In genomic region chr4:133816504-133816875, GRCm38 (mm10) we compare ENCODE assay signal across 8 mouse cellular contexts. TPM values are rescaled to one million over a fixed set of nuclear protein-coding genes. Genes with fewer than 3 reads are reported as not detected.
DNase-seq lines count a peak whose midpoint lies in the region; ATAC-seq and TF ChIP-seq lines count a peak whose summit lies in the region.

No protein-coding gene starts in this region.

- no peak overlapping the region for H3K9ac ChIP-seq in forebrain, embryonic 12.5 days
- H3K9ac ChIP-seq in forebrain, postnatal 0 days: no peak overlapping the region
- peak overlapping the region; percentile 25; the same call in 1 of the 2 replicates for H3K9ac ChIP-seq in lung, embryonic 16.5 days (ENCODE audit: low read length)
- no peak overlapping the region for H3K9ac ChIP-seq in hindbrain, embryonic 12.5 days
- H3K9ac ChIP-seq in midbrain, embryonic 13.5 days (replicated peaks): no peak overlapping the region

- no peak for TF ChIP-seq CTCF in forebrain, postnatal 0 days (IDR thresholded peaks at IDR 0.05; ENCODE audit: low read depth)

- no peaks in the 10 kb centered on the region for H3K9me3 ChIP-seq in forebrain, embryonic 12.5 days
- no peaks in the 10 kb centered on the region for H3K9me3 ChIP-seq in forebrain, postnatal 0 days (ENCODE audit: low read length)
- H3K9me3 ChIP-seq in lung, embryonic 16.5 days (ENCODE audit: control insufficient read depth, low read length): no peaks in the 10 kb centered on the region
- H3K9me3 ChIP-seq in hindbrain, embryonic 12.5 days (replicated peaks): no peaks in the 10 kb centered on the region
- H3K9me3 ChIP-seq in midbrain, embryonic 13.5 days: no peaks in the 10 kb centered on the region

- no peak overlapping the region for H3K27ac ChIP-seq in forebrain, embryonic 12.5 days
- H3K27ac ChIP-seq in forebrain, postnatal 0 days (ENCODE audit: low read depth, low read length): no peak overlapping the region
- H3K27ac ChIP-seq in lung, embryonic 16.5 days (ENCODE audit: low read length): peak overlapping the region; percentile 100
- no peak overlapping the region for H3K27ac ChIP-seq in hindbrain, embryonic 12.5 days
- no peak overlapping the region for H3K27ac ChIP-seq in midbrain, embryonic 13.5 days

- H3K27me3 ChIP-seq in forebrain, embryonic 12.5 days: peaks cover 21% of the 10 kb centered on the region
- H3K27me3 ChIP-seq in forebrain, postnatal 0 days (ENCODE audit: insufficient read depth, low read length): no peaks in the 10 kb centered on the region
- no peaks in the 10 kb centered on the region for H3K27me3 ChIP-seq in lung, embryonic 16.5 days (ENCODE audit: control insufficient read depth, insufficient read depth, low read depth, low read length)
- no peaks in the 10 kb centered on the region for H3K27me3 ChIP-seq in hindbrain, embryonic 12.5 days
- H3K27me3 ChIP-seq in midbrain, embryonic 13.5 days: 0 out of 2 replicates have a peak, but pooled peaks cover 8% of the 10 kb centered on the region

- peaks cover 26% of the 10 kb centered on the region for H3K4me1 ChIP-seq in forebrain, embryonic 12.5 days
- peaks cover 7% of the 10 kb centered on the region; the same call in 1 of the 2 replicates for H3K4me1 ChIP-seq in forebrain, postnatal 0 days (ENCODE audit: insufficient read depth)
- peaks cover 21% of the 10 kb centered on the region for H3K4me1 ChIP-seq in lung, embryonic 16.5 days (replicated peaks; ENCODE audit: control insufficient read depth, insufficient read depth, low read length)
- H3K4me1 ChIP-seq in hindbrain, embryonic 12.5 days: peaks cover 18% of the 10 kb centered on the region
- H3K4me1 ChIP-seq in midbrain, embryonic 13.5 days (replicated peaks): peaks cover 26% of the 10 kb centered on the region

- H3K4me3 ChIP-seq in forebrain, embryonic 12.5 days (replicated peaks): no peak overlapping the region
- no peak overlapping the region for H3K4me3 ChIP-seq in forebrain, postnatal 0 days (ENCODE audit: low read depth, low read length)
- H3K4me3 ChIP-seq in lung, embryonic 16.5 days (ENCODE audit: low read length): peak overlapping the region; percentile 24
- no peak overlapping the region for H3K4me3 ChIP-seq in hindbrain, embryonic 12.5 days
- H3K4me3 ChIP-seq in midbrain, embryonic 13.5 days (replicated peaks): no peak overlapping the region

- H3K36me3 ChIP-seq in forebrain, embryonic 12.5 days (replicated peaks): no peaks in the 10 kb centered on the region
- H3K36me3 ChIP-seq in forebrain, postnatal 0 days (ENCODE audit: insufficient read depth): no peaks in the 10 kb centered on the region
- no peaks in the 10 kb centered on the region for H3K36me3 ChIP-seq in lung, embryonic 16.5 days (ENCODE audit: control insufficient read depth, insufficient read depth, low read length)
- H3K36me3 ChIP-seq in hindbrain, embryonic 12.5 days: no peaks in the 10 kb centered on the region
- no peaks in the 10 kb centered on the region for H3K36me3 ChIP-seq in midbrain, embryonic 13.5 days

- ATAC-seq in forebrain, embryonic 12.5 days (ENCODE audit: low FRiP score): no peak
- no peak for ATAC-seq in forebrain, postnatal 0 days
- no peak for ATAC-seq in lung, embryonic 16.5 days (ENCODE audit: low read depth)
- no peak for ATAC-seq in hindbrain, embryonic 12.5 days (ENCODE audit: low FRiP score)
- no peak for ATAC-seq in midbrain, embryonic 13.5 days

- no peak for DNase-seq in forebrain, postnatal 0 days
- DNase-seq in lung, adult 18-20 months: no peak
- no peak for DNase-seq in layer of hippocampus, postnatal 14 days (ENCODE audit: low spot score in 2 of 2)
- no peak for DNase-seq in c-Kit-positive CD71-positive TER-119-positive erythroid progenitor cells, embryonic 14.5 days (ENCODE audit: low spot score)

- H3K4me2 ChIP-seq in forebrain, embryonic 12.5 days: peak overlapping the region; percentile 64; the same call in 1 of the 2 replicates
- no peak overlapping the region for H3K4me2 ChIP-seq in forebrain, postnatal 0 days (ENCODE audit: low read depth)
- H3K4me2 ChIP-seq in lung, embryonic 16.5 days (ENCODE audit: low read depth, low read length): peak overlapping the region; percentile 38
- peak overlapping the region; percentile 12; the same call in 1 of the 2 replicates for H3K4me2 ChIP-seq in hindbrain, embryonic 12.5 days (replicated peaks)
- peak overlapping the region; percentile 9; the same call in 1 of the 2 replicates for H3K4me2 ChIP-seq in midbrain, embryonic 13.5 days (replicated peaks)

- 31% methylated on average over 7 of the region's 7 CpGs for WGBS in forebrain, embryonic 12.5 days
- WGBS in forebrain, postnatal 0 days: 32% methylated on average over 7 of the region's 7 CpGs
- 14% methylated on average over 7 of the region's 7 CpGs for WGBS in lung, embryonic 16.5 days
- 37% methylated on average over 7 of the region's 7 CpGs for WGBS in hindbrain, embryonic 12.5 days
- 25% methylated on average over 7 of the region's 7 CpGs for WGBS in midbrain, embryonic 13.5 days

RNA-seq across cellular contexts. Expression of gene Arid1a, which starts 59.9 kb away (rescaled TPM):
- 50.4 and 51.5 TPM in 2 replicates for polyA plus RNA-seq in forebrain, embryonic 12.5 days (2016; fragmentation: Nextera tagmentation; extraction: Ambion mirVana)
- 36.2 and 51.0 TPM in 2 replicates for total RNA-seq in forebrain, postnatal 0 days (2014; rRNA removed)
- polyA plus RNA-seq in forebrain, postnatal 0 days (2015; fragmentation: Nextera tagmentation; extraction: Ambion mirVana): 12.7 and 19.3 TPM in 2 replicates
- polyA plus RNA-seq in lung, embryonic 16.5 days (2015; fragmentation: Nextera tagmentation; extraction: Ambion mirVana): 28.4 and 28.9 TPM in 2 replicates
- 41.9 and 44.3 TPM in 2 replicates for polyA plus RNA-seq in hindbrain, embryonic 12.5 days (2016; fragmentation: Nextera tagmentation; extraction: Ambion mirVana)
- polyA plus RNA-seq in midbrain, embryonic 13.5 days (2015; fragmentation: Nextera tagmentation; extraction: Ambion mirVana): 43.6 and 47.1 TPM in 2 replicates
- total RNA-seq in layer of hippocampus, postnatal 14 days (2021): 10 to 100 TPM; 75.3 to 76.5 TPM
